Mouse (Mus musculus): ENCODE measurements around the gene Gab2. TPM values are rescaled to one million over a fixed set of nuclear protein-coding genes. Genes with fewer than 3 reads are reported as not detected.

The Gab2 gene
- polyA plus RNA-seq, 1 experiment from 2014 or later: 3.4 TPM

- no peak overlapping the region for H3K4me3 ChIP-seq (ENCODE audit: low read depth, low read length)
- H3K36me3 ChIP-seq (ENCODE audit: control insufficient read depth, insufficient read depth, low read length): no peaks in the 10 kb centered on the region
- no peak for DNase-seq (ENCODE audit: low spot score)
- no peaks in the 10 kb centered on the region for H3K4me1 ChIP-seq (replicated peaks; ENCODE audit: control insufficient read depth, insufficient read depth)
- H3K27me3 ChIP-seq (ENCODE audit: control insufficient read depth, insufficient read depth, low read length): no peaks in the 10 kb centered on the region
- no peak overlapping the region for H3K27ac ChIP-seq (replicated peaks)
- TF ChIP-seq CTCF (IDR thresholded peaks at IDR 0.05; ENCODE audit: low read depth) (no peak), EP300 (optimal IDR thresholded peaks at IDR 0.05) (no peak)
- H3K4me2 ChIP-seq (replicated peaks; ENCODE audit: low read depth): no peak overlapping the region
- no peaks in the 10 kb centered on the region for H3K9me3 ChIP-seq (ENCODE audit: control insufficient read depth, low read length)
- H3K9ac ChIP-seq (ENCODE audit: low read length): no peak overlapping the region
- no peak for ATAC-seq (ENCODE audit: low FRiP score, low TSS enrichment)
- 76% methylated on average over 2 of the region's 2 CpGs for WGBS
These were observed 69.9 kb downstream of the Gab2 start for GRCm38 (mm10) chr7:97151082-97151813.

GRCm38 (mm10) chr7:97154756-97155487, 73.5 kb downstream of the Gab2 start:
- WGBS: 69% methylated on average over 2 of the region's 2 CpGs
- TF ChIP-seq EP300 (optimal IDR thresholded peaks at IDR 0.05) (no peak), CTCF (IDR thresholded peaks at IDR 0.05; ENCODE audit: low read depth) (no peak)
- H3K9ac ChIP-seq (ENCODE audit: low read length): no peak overlapping the region
- no peaks in the 10 kb centered on the region for H3K27me3 ChIP-seq (ENCODE audit: control insufficient read depth, insufficient read depth, low read length)
- no peaks in the 10 kb centered on the region for H3K4me1 ChIP-seq (replicated peaks; ENCODE audit: control insufficient read depth, insufficient read depth)
- DNase-seq (ENCODE audit: low spot score) (no peak), ATAC-seq (ENCODE audit: low FRiP score, low TSS enrichment) (no peak)
- H3K4me3 ChIP-seq (ENCODE audit: low read depth, low read length): no peak overlapping the region
- H3K9me3 ChIP-seq (ENCODE audit: control insufficient read depth, low read length): no peaks in the 10 kb centered on the region
- no peak overlapping the region for H3K4me2 ChIP-seq (replicated peaks; ENCODE audit: low read depth)
- H3K27ac ChIP-seq (replicated peaks): no peak overlapping the region
- no peaks in the 10 kb centered on the region for H3K36me3 ChIP-seq (ENCODE audit: control insufficient read depth, insufficient read depth, low read length)

- Histone ChIP-seq H3K4me1 (replicated peaks; ENCODE audit: control insufficient read depth, insufficient read depth) (no peaks in the 10 kb centered on the region), H3K4me3 (ENCODE audit: low read depth, low read length) (no peak overlapping the region), H3K9ac (ENCODE audit: low read length) (no peak overlapping the region), H3K27ac (replicated peaks) (no peak overlapping the region), H3K36me3 (ENCODE audit: control insufficient read depth, insufficient read depth, low read length) (no peaks in the 10 kb centered on the region), H3K9me3 (ENCODE audit: control insufficient read depth, low read length) (no peaks in the 10 kb centered on the region), H3K27me3 (ENCODE audit: control insufficient read depth, insufficient read depth, low read length) (no peaks in the 10 kb centered on the region), H3K4me2 (replicated peaks; ENCODE audit: low read depth) (no peak overlapping the region)
- ATAC-seq (ENCODE audit: low FRiP score, low TSS enrichment): no peak
- DNase-seq (ENCODE audit: low spot score): no peak
- TF ChIP-seq CTCF (IDR thresholded peaks at IDR 0.05; ENCODE audit: low read depth) (no peak), EP300 (optimal IDR thresholded peaks at IDR 0.05) (no peak)
- 65% methylated on average over 1 of the region's 1 CpGs for WGBS
These were observed 82.9 kb downstream of the Gab2 start for GRCm38 (mm10) chr7:97164261-97164660.

- Histone ChIP-seq H3K27me3 (ENCODE audit: control insufficient read depth, insufficient read depth, low read length) (no peaks in the 10 kb centered on the region), H3K9ac (ENCODE audit: low read length) (no peak overlapping the region), H3K36me3 (ENCODE audit: control insufficient read depth, insufficient read depth, low read length) (no peaks in the 10 kb centered on the region), H3K4me1 (replicated peaks; ENCODE audit: control insufficient read depth, insufficient read depth) (no peaks in the 10 kb centered on the region), H3K4me2 (replicated peaks; ENCODE audit: low read depth) (no peak overlapping the region), H3K9me3 (ENCODE audit: control insufficient read depth, low read length) (no peaks in the 10 kb centered on the region), H3K4me3 (ENCODE audit: low read depth, low read length) (no peak overlapping the region), H3K27ac (replicated peaks) (no peak overlapping the region)
- ATAC-seq (ENCODE audit: low FRiP score, low TSS enrichment): no peak
- no peak for DNase-seq (ENCODE audit: low spot score)
- TF ChIP-seq EP300 (optimal IDR thresholded peaks at IDR 0.05): no peak
- TF ChIP-seq CTCF (IDR thresholded peaks at IDR 0.05; ENCODE audit: low read depth): no peak
- 58% methylated on average over 1 of the region's 1 CpGs for whole genome bisulfite sequencing
These were observed 89.7 kb downstream of the Gab2 start for GRCm38 (mm10) chr7:97171089-97171488.

GRCm38 (mm10) chr7:97171719-97172118, 90.3 kb downstream of the Gab2 start:
- Histone ChIP-seq H3K4me1 (replicated peaks; ENCODE audit: control insufficient read depth, insufficient read depth) (no peaks in the 10 kb centered on the region), H3K9ac (ENCODE audit: low read length) (no peak overlapping the region), H3K9me3 (ENCODE audit: control insufficient read depth, low read length) (no peaks in the 10 kb centered on the region), H3K4me2 (replicated peaks; ENCODE audit: low read depth) (no peak overlapping the region), H3K27ac (replicated peaks) (no peak overlapping the region; the same call in 1 of the 2 replicates), H3K4me3 (ENCODE audit: low read depth, low read length) (no peak overlapping the region), H3K36me3 (ENCODE audit: control insufficient read depth, insufficient read depth, low read length) (no peaks in the 10 kb centered on the region), H3K27me3 (ENCODE audit: control insufficient read depth, insufficient read depth, low read length) (no peaks in the 10 kb centered on the region)
- ATAC-seq (ENCODE audit: low FRiP score, low TSS enrichment) (no peak), DNase-seq (ENCODE audit: low spot score) (no peak)
- no peak for TF ChIP-seq EP300 (optimal IDR thresholded peaks at IDR 0.05)
- no peak for TF ChIP-seq CTCF (IDR thresholded peaks at IDR 0.05; ENCODE audit: low read depth)
- WGBS: 37% methylated on average over 4 of the region's 4 CpGs

- Histone ChIP-seq H3K36me3 (ENCODE audit: control insufficient read depth, insufficient read depth, low read length) (no peaks in the 10 kb centered on the region), H3K4me3 (ENCODE audit: low read depth, low read length) (no peak overlapping the region), H3K9me3 (ENCODE audit: control insufficient read depth, low read length) (no peaks in the 10 kb centered on the region), H3K27ac (replicated peaks) (peak overlapping the region; percentile 13; the same call in 1 of the 2 replicates), H3K9ac (ENCODE audit: low read length) (no peak overlapping the region), H3K4me1 (replicated peaks; ENCODE audit: control insufficient read depth, insufficient read depth) (no peaks in the 10 kb centered on the region), H3K4me2 (replicated peaks; ENCODE audit: low read depth) (no peak overlapping the region), H3K27me3 (ENCODE audit: control insufficient read depth, insufficient read depth, low read length) (no peaks in the 10 kb centered on the region)
- no peak for ATAC-seq (ENCODE audit: low FRiP score, low TSS enrichment)
- no peak for TF ChIP-seq EP300 (optimal IDR thresholded peaks at IDR 0.05)
- TF ChIP-seq CTCF (IDR thresholded peaks at IDR 0.05; ENCODE audit: low read depth): no peak
- DNase-seq (ENCODE audit: low spot score): no peak
- WGBS: 56% methylated on average over 3 of the region's 3 CpGs
These were observed 90.7 kb downstream of the Gab2 start for GRCm38 (mm10) chr7:97172126-97172525.
